Mouse (Mus musculus): ENCODE results near the gene Trim39. TPM values are rescaled to one million over a fixed set of nuclear protein-coding genes. Genes with fewer than 3 reads are reported as not detected.

The Trim39 gene
- 10.4 and 12.7 TPM in 2 replicates for polyA plus RNA-seq (2012; ENCODE audit: low replicate concordance)

GRCm38 (mm10) chr17:36271586-36272256 is at the start of gene Trim39:
Gene Trim39, minus strand, starts transcription at chr17:36272247.

GRCm38 (mm10) chr17:36286390-36286789 is 14.3 kb upstream of the Trim39 start, which contains the start of gene H2-M10.2:
Gene H2-M10.2, minus strand, starts transcription at chr17:36286490.

GRCm38 (mm10) chr17:36257969-36258368 is 14.1 kb downstream of the Trim39 start, which contains the start of gene Rpp21:
Gene Rpp21, minus strand, starts transcription at chr17:36258069.

Other genes starting within 250 kb of the Trim39 start
- gene H2-T23, start 239.4 kb downstream of the Trim39 start, polyA plus RNA-seq (2012; ENCODE audit: low replicate concordance): 71.1 and 96.8 TPM in 2 replicates
- 8.8 and 13.7 TPM in 2 replicates for gene H2-T22, start 229.5 kb downstream of the Trim39 start, polyA plus RNA-seq (2012; ENCODE audit: low replicate concordance)
- gene Gm6034, start 229.3 kb downstream of the Trim39 start, polyA plus RNA-seq (2012; ENCODE audit: low replicate concordance): not detected in 2 replicates
- 39.1 and 40.3 TPM in 2 replicates for gene Gm11127, start 213.9 kb downstream of the Trim39 start, polyA plus RNA-seq (2012; ENCODE audit: low replicate concordance)
- not detected in 2 replicates for gene Gm19684, start 150.6 kb downstream of the Trim39 start, polyA plus RNA-seq (2012; ENCODE audit: low replicate concordance)
- gene Gm7030, start 142.8 kb downstream of the Trim39 start, polyA plus RNA-seq (2012; ENCODE audit: low replicate concordance): 0.30 TPM in 1 of 2 replicates, not detected in the other
- gene Gm8909, start 103.7 kb downstream of the Trim39 start, polyA plus RNA-seq (2012; ENCODE audit: low replicate concordance): 0.54 TPM in 1 of 2 replicates, not detected in the other
- not detected in 2 replicates for gene H2-T3, start 82.0 kb downstream of the Trim39 start, polyA plus RNA-seq (2012; ENCODE audit: low replicate concordance)
- 59.6 and 98.6 TPM in 2 replicates for gene Rpp21, start 14.2 kb downstream of the Trim39 start, polyA plus RNA-seq (2012; ENCODE audit: low replicate concordance)
- not detected in 2 replicates for gene H2-M10.2, start 14.2 kb upstream of the Trim39 start, polyA plus RNA-seq (2012; ENCODE audit: low replicate concordance)
- not detected in 2 replicates for gene H2-M10.1, start 53.9 kb upstream of the Trim39 start, polyA plus RNA-seq (2012; ENCODE audit: low replicate concordance)
- gene H2-M10.3, start 96.2 kb upstream of the Trim39 start, polyA plus RNA-seq (2012; ENCODE audit: low replicate concordance): not detected in 2 replicates
- not detected in 2 replicates for gene H2-M10.4, start 190.1 kb upstream of the Trim39 start, polyA plus RNA-seq (2012; ENCODE audit: low replicate concordance)